ENCODE assay signal across 9 mouse cellular contexts in genomic region chr5:114618851-114619250, GRCm38 (mm10). TPM values are rescaled to one million over a fixed set of nuclear protein-coding genes. Genes with fewer than 3 reads are reported as not detected.
A peak's percentile ranks its signal among the peaks of the same experiment; 100 is the strongest.
DNase-seq lines count a peak whose midpoint lies in the region; ATAC-seq and TF ChIP-seq lines count a peak whose summit lies in the region.
"Had no signal": no experiment of that assay in that cellular context is flagged by ENCODE, and none has a peak within 500 bp of the region (broad histone marks: within the 10 kb centered on the region; RNA-seq: fewer than 3 reads in every experiment).

No protein-coding gene starts in this region.

- WGBS in heart, adult 2 months, result 23% methylated on average over 8 of the region's 8 CpGs
- 30% methylated on average over 8 of the region's 8 CpGs for WGBS in heart, embryonic 11.5 days (ENCODE audit: insufficient replicate concordance)

- 0 out of 2 replicates have a peak, but pooled peaks have one; percentile 25 for TF ChIP-seq EP300 in heart, adult 2 months (IDR thresholded peaks at IDR 0.05; ENCODE audit: insufficient read depth, low read depth, low read length)

- H3K27ac ChIP-seq in heart, adult 2 months, result no peak overlapping the region
- no peak overlapping the region for H3K27ac ChIP-seq in heart, embryonic 11.5 days (ENCODE audit: low read depth, low read length)
- H3K27ac ChIP-seq: embryonic facial prominence, embryonic 12.5 days had no signal

- H3K9me3 ChIP-seq in heart, embryonic 11.5 days (replicated peaks; ENCODE audit: control insufficient read depth, low read length), result no peaks in the 10 kb centered on the region
- no peaks in the 10 kb centered on the region for H3K9me3 ChIP-seq in E14TG2a.4 (ENCODE audit: low read length)
- H3K9me3 ChIP-seq: embryonic facial prominence, embryonic 12.5 days had no signal

- TF ChIP-seq POLR2A in heart, adult 2 months (IDR thresholded peaks at IDR 0.05; ENCODE audit: insufficient read depth, low read depth, low read length), result no peak

- DNase-seq in heart, adult 2 months, result peak; percentile 57 to 80
- peak; percentile 56 for DNase-seq in c-Kit-negative CD71-positive TER-119-positive erythroid progenitor cells, embryonic 14.5 days (ENCODE audit: low read depth, low spot score)
- peak; percentile 50 for DNase-seq in gastrocnemius, postnatal 14 days
- peak; percentile 82 to 83 for DNase-seq in left cerebral cortex, postnatal 14 days (ENCODE audit: low spot score in 2 of 2)
- peak; percentile 32 to 64 for DNase-seq in natural killer cell, adult 2 months (ENCODE audit: low spot score in 2 of 2)
- peak; percentile 57 to 88 for DNase-seq in thymus, postnatal 10 days (ENCODE audit: low spot score in 2 of 2)

- intact Hi-C loops in heart, adult 2 months (cut with DNase I), result loop anchor here (1.0 kb wide), 1 partner anchor 158 kb away; no protein-coding TSS in a partner anchor
- intact Hi-C loops in gastrocnemius, postnatal 14 days (cut with DNase I; ENCODE audit: low total_unique reads), result loop anchor here (5.0 kb wide), 1 partner anchor 157 kb away; no protein-coding TSS in a partner anchor
- intact Hi-C loops in left cerebral cortex, postnatal 14 days (cut with DNase I), result no loop called here

- no peak overlapping the region for H3K4me2 ChIP-seq in heart, embryonic 11.5 days
- H3K4me2 ChIP-seq: embryonic facial prominence, embryonic 12.5 days had no signal

- ATAC-seq in heart, embryonic 11.5 days (replicated peaks; ENCODE audit: insufficient number of reproducible peaks, low FRiP score, low TSS enrichment), result no peak

- TF ChIP-seq CTCF in heart, adult 2 months (IDR thresholded peaks at IDR 0.05), result peak; percentile 93
- peak; percentile 98 for TF ChIP-seq CTCF in E14TG2a.4 (conservative IDR thresholded peaks at IDR 0.05; ENCODE audit: low read length)

- no peak overlapping the region for H3K4me3 ChIP-seq in heart, adult 2 months
- no peak overlapping the region for H3K4me3 ChIP-seq in heart, embryonic 11.5 days (ENCODE audit: low read depth, low read length)
- H3K4me3 ChIP-seq in E14TG2a.4 (replicated peaks; ENCODE audit: low read length), result no peak overlapping the region
- H3K4me3 ChIP-seq: embryonic facial prominence, embryonic 12.5 days had no signal

- no peaks in the 10 kb centered on the region for H3K36me3 ChIP-seq in heart, adult 2 months (ENCODE audit: control insufficient read depth, insufficient read depth, low read length)
- no peaks in the 10 kb centered on the region for H3K36me3 ChIP-seq in heart, embryonic 11.5 days (ENCODE audit: control insufficient read depth, insufficient read depth, low read length)
- no peaks in the 10 kb centered on the region for H3K36me3 ChIP-seq in E14TG2a.4 (ENCODE audit: insufficient read depth, low read length)
- H3K36me3 ChIP-seq: embryonic facial prominence, embryonic 12.5 days had no signal

- H3K4me1 ChIP-seq in heart, adult 2 months (ENCODE audit: control insufficient read depth, insufficient read depth, low read length), result no peaks in the 10 kb centered on the region
- no peaks in the 10 kb centered on the region for H3K4me1 ChIP-seq in heart, embryonic 11.5 days (ENCODE audit: control insufficient read depth, insufficient read depth, low read length)
- peaks cover 64% of the 10 kb centered on the region for H3K4me1 ChIP-seq in E14TG2a.4 (replicated peaks; ENCODE audit: low read depth, low read length)
- H3K4me1 ChIP-seq: embryonic facial prominence, embryonic 12.5 days had no signal

- no peaks in the 10 kb centered on the region for H3K79me2 ChIP-seq in heart, adult 2 months (replicated peaks; ENCODE audit: control insufficient read depth, insufficient read depth, low read length)

- H3K9ac ChIP-seq in heart, adult 2 months (ENCODE audit: low read depth, low read length), result no peak overlapping the region
- H3K9ac ChIP-seq in heart, embryonic 11.5 days (ENCODE audit: low read depth, low read length), result no peak overlapping the region
- H3K9ac ChIP-seq: embryonic facial prominence, embryonic 12.5 days had no signal

- H3K27me3 ChIP-seq in heart, adult 2 months (ENCODE audit: control insufficient read depth, insufficient read depth, low read length), result no peaks in the 10 kb centered on the region
- H3K27me3 ChIP-seq in heart, embryonic 11.5 days (ENCODE audit: control insufficient read depth, insufficient read depth, low read length), result peaks cover 17% of the 10 kb centered on the region
- peaks cover 9% of the 10 kb centered on the region; the same call in 1 of the 2 replicates for H3K27me3 ChIP-seq in E14TG2a.4 (ENCODE audit: insufficient read depth, low read length)
- H3K27me3 ChIP-seq: embryonic facial prominence, embryonic 12.5 days had no signal

RNA-seq across cellular contexts. Expression of gene Trpv4, which starts 39.4 kb away (rescaled TPM):
- total RNA-seq in heart, adult 2 months (2021), result 1 to 10 TPM; 3.6 to 5.1 TPM
- 4.6 and 7.5 TPM in 2 replicates for polyA plus RNA-seq in heart, adult 2 months (2012; rRNA removed)
- polyA plus RNA-seq in heart, embryonic 11.5 days (2014; fragmentation: Nextera tagmentation; extraction: Ambion mirVana), result 0.87 and 0.97 TPM in 2 replicates
- 1 to 10 TPM; 1.6 to 1.8 TPM for total RNA-seq in gastrocnemius, postnatal 14 days (2021)
- total RNA-seq in left cerebral cortex, postnatal 14 days (2021), result 1 to 10 TPM; 2.0 to 2.2 TPM

RNA-seq across cellular contexts. Expression of gene Fam222a, which starts 51.0 kb away (rescaled TPM):
- total RNA-seq in heart, adult 2 months (2021), result 1 to 10 TPM; 2.1 to 5.0 TPM
- polyA plus RNA-seq in heart, adult 2 months (2012; rRNA removed), result 2.0 and 2.8 TPM in 2 replicates
- 0.55 and 0.79 TPM in 2 replicates for polyA plus RNA-seq in heart, embryonic 11.5 days (2014; fragmentation: Nextera tagmentation; extraction: Ambion mirVana)
- under 1 TPM; 0.49 to 0.96 TPM for total RNA-seq in gastrocnemius, postnatal 14 days (2021)
- 1 to 10 TPM; 8.1 to 9.0 TPM for total RNA-seq in left cerebral cortex, postnatal 14 days (2021)
